Mouse (Mus musculus) hindbrain, embryonic 10.5 days (tissue): ENCODE data around the gene Qrich2. TPM values are rescaled to one million over a fixed set of nuclear protein-coding genes. Genes with fewer than 3 reads are reported as not detected.

Experiments
- DNase-seq: peaks from one replicate; pipeline ENCODE4 v3.0.0-alpha.2; 2017; ENCODE audit warnings: low spot score
- H3K27ac ChIP-seq: fragments of 300-500 bp; sonication (generic); 2 replicates; pipeline ENCODE4 v1.5.1; 2016; ENCODE audit warnings: mild to moderate bottlenecking, moderate library complexity
- H3K27me3 ChIP-seq: fragments of 300-500 bp; sonication (generic); 2 replicates; pipeline ENCODE4 v1.6.1; 2016; ENCODE audit warnings: mild to moderate bottlenecking; ENCODE audit not compliant: poor library complexity, insufficient read depth, severe bottlenecking
- H3K36me3 ChIP-seq: fragments of 300-500 bp; sonication (generic); 2 replicates; pipeline ENCODE4 v1.6.1; 2016; ENCODE audit warnings: mild to moderate bottlenecking, moderate library complexity
- H3K4me1 ChIP-seq: fragments of 300-500 bp; sonication (generic); replicated peaks from 2 replicates; pipeline ENCODE4 v1.6.1; 2016; ENCODE audit warnings: mild to moderate bottlenecking
- H3K4me3 ChIP-seq: fragments of 300-500 bp; sonication (generic); 2 replicates; pipeline ENCODE4 v1.5.1; 2016; ENCODE audit warnings: mild to moderate bottlenecking, moderate library complexity
- H3K9me3 ChIP-seq: fragments of 300-500 bp; sonication (generic); 2 replicates; pipeline ENCODE4 v1.6.1; 2016; ENCODE audit warnings: mild to moderate bottlenecking, moderate library complexity
- WGBS: fragments of 180-500 bp; shearing (Covaris S2); methylation state at CpG from one replicate; pipeline ENCODE4 v1.1.7; 2016; 5-methylcytosine and 5-hydroxymethylcytosine counted together
- polyA plus RNA-seq: library from polyadenylated mRNA; unstranded; fragments of >200 nt; fragmentation: Nextera tagmentation; extraction: Ambion mirVana; gene quantifications from 2 replicates; pipeline ENCODE4 v1.2.1, GENCODE M21; 2016

Qrich2 gene
- polyA plus RNA-seq, 1 experiment from 2014 or later, result 0.16 TPM

- 56% methylated on average over 4 of the region's 4 CpGs for WGBS
- H3K36me3 ChIP-seq, result no peaks in the 10 kb centered on the region
- no peak overlapping the region for H3K4me3 ChIP-seq
- no peak for DNase-seq
- no peak overlapping the region for H3K27ac ChIP-seq
- H3K4me1 ChIP-seq, result peaks cover 15% of the 10 kb centered on the region
- H3K9me3 ChIP-seq, result no peaks in the 10 kb centered on the region
- H3K27me3 ChIP-seq, result no peaks in the 10 kb centered on the region
Observed at GRCm38 (mm10) chr11:116459786-116460185, 6.3 kb downstream of the Qrich2 start.

- Histone ChIP-seq H3K27me3 (no peaks in the 10 kb centered on the region), H3K4me3 (no peak overlapping the region), H3K9me3 (no peaks in the 10 kb centered on the region), H3K36me3 (no peaks in the 10 kb centered on the region), H3K27ac (no peak overlapping the region), H3K4me1 (peaks cover 9% of the 10 kb centered on the region; the same call in 1 of the 2 replicates)
- WGBS, result 85% methylated on average over 8 of the region's 8 CpGs
- DNase-seq, result no peak
Observed at GRCm38 (mm10) chr11:116456234-116456633, 9.8 kb downstream of the Qrich2 start.

- 91% methylated on average over 10 of the region's 10 CpGs for WGBS
- DNase-seq, result no peak
- H3K4me1 ChIP-seq, result 0 out of 2 replicates have a peak, but pooled peaks cover 4% of the 10 kb centered on the region
- H3K27me3 ChIP-seq, result no peaks in the 10 kb centered on the region
- H3K27ac ChIP-seq, result no peak overlapping the region
- no peak overlapping the region for H3K4me3 ChIP-seq
- H3K36me3 ChIP-seq, result no peaks in the 10 kb centered on the region
- H3K9me3 ChIP-seq, result peaks cover 10% of the 10 kb centered on the region; the same call in 1 of the 2 replicates
Observed at GRCm38 (mm10) chr11:116453889-116454288, 12.2 kb downstream of the Qrich2 start.

GRCm38 (mm10) chr11:116449341-116449740, 16.7 kb downstream of the Qrich2 start:
- H3K4me1 ChIP-seq, result peaks cover 32% of the 10 kb centered on the region
- 96% methylated on average over 3 of the region's 3 CpGs for WGBS
- H3K4me3 ChIP-seq, result no peak overlapping the region
- no peak overlapping the region for H3K27ac ChIP-seq
- peaks cover 23% of the 10 kb centered on the region for H3K27me3 ChIP-seq
- no peaks in the 10 kb centered on the region for H3K36me3 ChIP-seq
- no peak for DNase-seq
- H3K9me3 ChIP-seq, result peaks cover 10% of the 10 kb centered on the region; the same call in 1 of the 2 replicates

GRCm38 (mm10) chr11:116447822-116448221, 18.2 kb downstream of the Qrich2 start:
- peaks cover 23% of the 10 kb centered on the region for H3K27me3 ChIP-seq
- no peak for DNase-seq
- H3K4me1 ChIP-seq, result peaks cover 45% of the 10 kb centered on the region
- H3K27ac ChIP-seq, result 0 out of 2 replicates have a peak overlapping the region, but pooled peaks have one; percentile 36
- H3K4me3 ChIP-seq, result no peak overlapping the region
- H3K9me3 ChIP-seq, result peaks cover 10% of the 10 kb centered on the region; the same call in 1 of the 2 replicates
- WGBS, result 76% methylated on average over 5 of the region's 5 CpGs
- H3K36me3 ChIP-seq, result no peaks in the 10 kb centered on the region

GRCm38 (mm10) chr11:116446308-116446887, 19.6 kb downstream of the Qrich2 start:
- Histone ChIP-seq H3K9me3 (peaks cover 10% of the 10 kb centered on the region; the same call in 1 of the 2 replicates), H3K36me3 (no peaks in the 10 kb centered on the region), H3K4me1 (peaks cover 52% of the 10 kb centered on the region), H3K27me3 (peaks cover 23% of the 10 kb centered on the region), H3K4me3 (peak overlapping the region; percentile 14; the same call in 1 of the 2 replicates), H3K27ac (no peak overlapping the region)
- DNase-seq, result no peak
- 14% methylated on average over 19 of the region's 19 CpGs for WGBS

GRCm38 (mm10) chr11:116445596-116446307, 20.3 kb downstream of the Qrich2 start:
- Histone ChIP-seq H3K4me3 (no peak overlapping the region), H3K27me3 (peaks cover 23% of the 10 kb centered on the region)
- WGBS, result 33% methylated on average over 16 of the region's 16 CpGs

GRCm38 (mm10) chr11:116443935-116444334, 22.1 kb downstream of the Qrich2 start:
- H3K27me3 ChIP-seq, result peaks cover 23% of the 10 kb centered on the region
- no peak for DNase-seq
- no peak overlapping the region; the same call in 1 of the 2 replicates for H3K27ac ChIP-seq
- WGBS, result 86% methylated on average over 6 of the region's 6 CpGs
- peaks cover 57% of the 10 kb centered on the region for H3K4me1 ChIP-seq
- H3K36me3 ChIP-seq, result peaks cover 22% of the 10 kb centered on the region
- no peaks in the 10 kb centered on the region for H3K9me3 ChIP-seq
- H3K4me3 ChIP-seq, result no peak overlapping the region

More at GRCm38 (mm10) chr11:116445596-116446307, 20.3 kb downstream of the Qrich2 start:
- peaks cover 52% of the 10 kb centered on the region for H3K4me1 ChIP-seq
- DNase-seq, result peak; percentile 92
- 0 out of 2 replicates have a peak overlapping the region, but pooled peaks have one; percentile 13 for H3K27ac ChIP-seq
- H3K36me3 ChIP-seq, result peaks cover 3% of the 10 kb centered on the region; the same call in 1 of the 2 replicates
- H3K9me3 ChIP-seq, result peaks cover 10% of the 10 kb centered on the region; the same call in 1 of the 2 replicates

GRCm38 (mm10) chr11:116443311-116443710, 22.7 kb downstream of the Qrich2 start:
- peaks cover 24% of the 10 kb centered on the region for H3K36me3 ChIP-seq
- H3K27me3 ChIP-seq, result peaks cover 23% of the 10 kb centered on the region
- H3K9me3 ChIP-seq, result no peaks in the 10 kb centered on the region
- H3K4me1 ChIP-seq, result peaks cover 54% of the 10 kb centered on the region
- H3K27ac ChIP-seq, result no peak overlapping the region
- WGBS, result 89% methylated on average over 6 of the region's 6 CpGs
- H3K4me3 ChIP-seq, result no peak overlapping the region
- no peak for DNase-seq

- Histone ChIP-seq H3K4me3 (no peak overlapping the region), H3K9me3 (no peaks in the 10 kb centered on the region), H3K27me3 (peaks cover 18% of the 10 kb centered on the region), H3K36me3 (peaks cover 28% of the 10 kb centered on the region), H3K4me1 (peaks cover 49% of the 10 kb centered on the region), H3K27ac (no peak overlapping the region)
- WGBS, result 83% methylated on average over 6 of the region's 6 CpGs
- no peak for DNase-seq
Observed at GRCm38 (mm10) chr11:116442867-116443177, 23.2 kb downstream of the Qrich2 start.

GRCm38 (mm10) chr11:116442129-116442866, 23.7 kb downstream of the Qrich2 start:
- 83% methylated on average over 15 of the region's 15 CpGs for WGBS
- H3K4me3 ChIP-seq, result no peak overlapping the region
- DNase-seq, result no peak
- peaks cover 13% of the 10 kb centered on the region for H3K27me3 ChIP-seq
- H3K9me3 ChIP-seq, result no peaks in the 10 kb centered on the region
- H3K4me1 ChIP-seq, result peaks cover 54% of the 10 kb centered on the region
- peaks cover 33% of the 10 kb centered on the region for H3K36me3 ChIP-seq
- H3K27ac ChIP-seq, result no peak overlapping the region

- H3K4me3 ChIP-seq, result peak overlapping the region; percentile 9; the same call in 1 of the 2 replicates
- 84% methylated on average over 7 of the region's 7 CpGs for WGBS
- peaks cover 60% of the 10 kb centered on the region for H3K4me1 ChIP-seq
- H3K36me3 ChIP-seq, result peaks cover 50% of the 10 kb centered on the region
- H3K27me3 ChIP-seq, result no peaks in the 10 kb centered on the region
- H3K27ac ChIP-seq, result no peak overlapping the region; the same call in 1 of the 2 replicates
- DNase-seq, result no peak
- no peaks in the 10 kb centered on the region for H3K9me3 ChIP-seq
Observed at GRCm38 (mm10) chr11:116440408-116441068, 25.5 kb downstream of the Qrich2 start.
